Mouse (Mus musculus) lung, postnatal 14 days (tissue): ENCODE data around the gene Smarca2.
A peak's percentile ranks its signal among the peaks of the same experiment; 100 is the strongest.

ENCODE experiments used
- DNase-seq: peaks from one replicate; pipeline ENCODE4 v3.0.0; 2021

Gene Smarca2

GRCm38 (mm10) chr19:26749427-26750137, 144.7 kb downstream of the Smarca2 start:
- no peak for DNase-seq

- peak; percentile 53 for DNase-seq
Measured at GRCm38 (mm10) chr19:26752611-26753163, 147.8 kb downstream of the Smarca2 start.

GRCm38 (mm10) chr19:26753266-26753872, 148.5 kb downstream of the Smarca2 start:
- no peak for DNase-seq

- DNase-seq: no peak
Measured at GRCm38 (mm10) chr19:26754016-26754794, 149.4 kb downstream of the Smarca2 start.

GRCm38 (mm10) chr19:26755991-26756390, 151.1 kb downstream of the Smarca2 start:
- no peak for DNase-seq

GRCm38 (mm10) chr19:26756399-26756798, 151.5 kb downstream of the Smarca2 start:
- no peak for DNase-seq

- no peak for DNase-seq
Measured at GRCm38 (mm10) chr19:26758156-26758555, 153.3 kb downstream of the Smarca2 start.

GRCm38 (mm10) chr19:26758620-26759019, 153.8 kb downstream of the Smarca2 start:
- no peak for DNase-seq

GRCm38 (mm10) chr19:26759295-26759694, 154.4 kb downstream of the Smarca2 start:
- no peak for DNase-seq

- no peak for DNase-seq
Measured at GRCm38 (mm10) chr19:26761257-26761656, 156.4 kb downstream of the Smarca2 start.

- no peak for DNase-seq
Measured at GRCm38 (mm10) chr19:26765483-26765882, 160.6 kb downstream of the Smarca2 start.

GRCm38 (mm10) chr19:26767454-26767853, 162.6 kb downstream of the Smarca2 start:
- DNase-seq: no peak

GRCm38 (mm10) chr19:26767941-26768340, 163.1 kb downstream of the Smarca2 start:
- no peak for DNase-seq

GRCm38 (mm10) chr19:26768846-26769245, 164.0 kb downstream of the Smarca2 start:
- DNase-seq: no peak

GRCm38 (mm10) chr19:26769609-26770500, 165.0 kb downstream of the Smarca2 start:
- DNase-seq: no peak

- no peak for DNase-seq
Measured at GRCm38 (mm10) chr19:26770592-26770991, 165.7 kb downstream of the Smarca2 start.

- no peak for DNase-seq
Measured at GRCm38 (mm10) chr19:26772051-26772583, 167.3 kb downstream of the Smarca2 start.

GRCm38 (mm10) chr19:26776066-26777025, 171.5 kb downstream of the Smarca2 start:
- DNase-seq: no peak

GRCm38 (mm10) chr19:26778199-26778598, 173.3 kb downstream of the Smarca2 start:
- no peak for DNase-seq

- DNase-seq: no peak
Measured at GRCm38 (mm10) chr19:26781209-26781608, 176.4 kb downstream of the Smarca2 start.

- no peak for DNase-seq
Measured at GRCm38 (mm10) chr19:26788446-26788845, 183.6 kb downstream of the Smarca2 start.
